Mouse (Mus musculus): ENCODE measurements at regions not wholly inside any gene's neighbourhood (a gene's known extent, or its start where the extent isn't known, plus 50 kb on each side); places are given as distances from the start of the nearest gene placed in this dataset.

DNA sequence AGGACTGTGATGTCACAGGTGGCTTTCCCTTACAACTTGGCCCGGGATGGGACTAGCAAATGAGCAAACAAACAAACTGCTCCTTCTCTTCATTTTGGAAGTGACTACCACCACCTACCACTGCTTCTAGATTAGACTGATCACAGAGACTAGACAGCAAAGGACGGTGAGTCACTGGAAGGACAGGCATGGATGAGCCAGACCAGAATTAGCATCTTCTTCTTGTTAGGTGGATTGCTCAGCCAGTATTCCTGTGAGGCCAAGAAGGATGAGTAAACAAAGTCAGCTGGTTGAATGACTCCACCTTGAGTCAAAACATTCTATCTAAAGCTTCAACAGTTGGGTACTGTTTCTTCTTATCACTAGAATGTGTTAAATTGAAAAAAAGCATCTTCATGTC, 385.1 kb upstream of the Mon1b start:
- DNase-seq = no peak

DNA sequence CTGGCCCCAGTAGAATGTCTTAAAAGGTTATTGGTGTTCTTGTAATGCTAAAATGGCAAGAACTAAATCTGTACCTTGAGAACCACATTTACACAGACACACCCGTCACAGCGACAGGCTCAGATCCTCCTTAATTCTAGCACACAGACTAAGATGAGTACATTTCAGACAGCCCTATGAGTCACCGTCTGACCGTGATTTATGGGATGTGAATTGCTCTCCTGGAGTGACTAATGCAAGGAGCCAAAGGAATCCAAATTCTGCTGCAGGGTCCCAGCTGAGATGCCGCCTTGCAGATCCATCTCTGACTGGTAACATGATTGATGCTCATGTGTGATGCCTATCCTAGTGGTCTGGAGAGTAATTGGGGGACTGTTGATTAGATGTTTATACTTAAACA, 381.3 kb upstream of the Mon1b start:
- DNase-seq = no peak

DNA sequence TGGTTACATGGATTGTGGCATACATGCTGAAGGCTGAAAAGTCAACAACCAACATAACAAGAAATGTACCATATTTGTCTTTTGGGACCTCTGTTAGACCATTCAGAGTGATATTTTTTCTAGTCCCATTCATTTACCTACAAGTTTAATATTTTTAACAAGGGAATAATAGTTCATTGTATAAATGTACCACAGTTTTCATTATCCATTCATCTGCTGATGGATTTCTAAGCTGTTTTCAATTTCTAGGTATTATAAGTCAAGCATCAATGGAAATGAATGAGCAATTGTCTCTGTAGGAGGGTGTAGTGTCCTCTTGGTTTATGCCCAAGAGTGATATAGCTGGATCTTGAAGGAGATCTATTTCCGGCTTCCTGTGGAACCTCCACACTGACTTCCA, 375.9 kb upstream of the Mon1b start:
- DNase-seq = no peak

DNA sequence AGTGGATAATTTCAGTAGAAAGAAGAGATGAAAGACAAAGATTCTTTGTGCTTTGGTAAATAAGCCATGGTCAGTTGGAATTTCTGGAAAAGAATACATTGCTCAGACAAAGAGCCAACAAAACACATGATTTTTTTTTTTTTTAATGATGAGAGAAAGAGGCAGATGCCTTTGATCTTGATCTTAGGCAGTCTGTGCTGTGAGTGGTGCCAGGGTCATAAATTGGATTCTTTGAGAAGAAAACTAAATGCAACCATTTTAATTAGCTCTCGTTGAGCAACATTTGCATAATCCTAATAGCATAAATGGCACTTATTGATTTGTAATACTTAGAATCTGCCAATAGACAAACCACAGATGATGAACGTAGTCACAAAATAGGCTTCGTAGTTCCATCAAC, 372.1 kb upstream of the Mon1b start:
- no peak for DNase-seq

DNA sequence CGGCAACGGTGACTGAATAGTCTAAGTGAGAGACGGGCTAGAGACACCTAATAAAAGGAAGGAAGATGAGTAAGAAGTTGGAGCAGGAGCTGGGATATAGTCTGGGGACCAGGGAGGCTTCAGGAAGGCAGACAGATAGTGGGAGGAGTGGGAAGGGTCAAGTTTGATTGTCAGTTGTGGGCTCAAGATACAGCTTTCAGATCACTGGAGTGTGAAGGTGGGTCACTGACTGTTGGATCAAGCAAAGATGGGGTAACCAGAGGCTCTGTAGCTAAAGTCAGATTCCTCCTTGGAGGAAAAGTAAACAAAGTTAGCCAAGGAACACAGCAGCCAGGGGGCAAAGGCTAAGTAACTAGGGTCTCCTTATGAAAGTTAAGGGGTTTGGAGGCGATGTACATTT, 364.1 kb upstream of the Mon1b start:
- DNase-seq = no peak

DNA sequence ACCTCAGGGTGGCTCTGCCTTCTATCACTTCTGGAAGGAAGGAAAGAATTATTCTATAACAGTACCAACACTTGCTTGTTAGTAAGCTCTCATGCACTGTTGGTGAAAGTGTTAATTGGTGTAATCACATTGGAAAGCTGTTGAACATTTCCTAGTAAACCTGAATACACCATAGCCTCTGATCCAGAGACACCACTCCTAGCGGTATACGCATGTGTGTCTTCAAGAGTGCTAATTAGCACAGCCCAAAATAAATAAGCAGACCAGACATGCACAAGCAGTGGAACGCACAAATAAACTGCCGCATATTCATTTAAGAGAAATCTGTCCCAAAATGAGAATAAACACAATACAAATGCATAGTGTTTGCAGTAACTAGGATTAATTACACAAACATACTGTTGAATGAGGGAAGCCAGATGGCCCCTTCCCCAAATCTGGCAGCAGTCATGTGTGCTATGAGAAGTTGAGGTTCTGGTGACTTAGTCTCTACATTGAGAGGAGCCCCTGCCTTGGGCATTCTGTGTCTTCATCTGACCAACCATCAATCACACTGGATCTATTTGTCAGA, 335.0 kb upstream of the Mon1b start:
- DNase-seq = no peak

DNA sequence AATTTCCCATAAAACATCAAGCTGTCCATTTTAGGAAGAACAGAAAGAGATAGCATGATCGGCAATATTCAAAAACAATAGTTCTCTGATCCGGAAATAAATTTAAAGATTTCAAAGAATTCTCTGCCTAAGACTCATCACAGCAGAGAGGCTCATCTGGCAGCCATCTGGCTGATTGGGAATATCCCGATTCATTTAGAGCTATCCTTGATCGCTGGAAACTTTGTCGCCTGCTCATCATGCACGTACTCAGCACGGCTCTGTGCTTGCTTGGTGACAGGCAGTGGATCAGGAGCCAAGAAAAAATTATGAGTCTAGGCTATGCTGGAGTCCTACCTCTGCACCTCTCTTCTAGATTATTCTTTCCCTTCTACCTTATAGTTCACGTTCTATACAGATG, 332.0 kb upstream of the Mon1b start:
- DNase-seq = peak in 1 of 2 experiments; percentile 31

DNA sequence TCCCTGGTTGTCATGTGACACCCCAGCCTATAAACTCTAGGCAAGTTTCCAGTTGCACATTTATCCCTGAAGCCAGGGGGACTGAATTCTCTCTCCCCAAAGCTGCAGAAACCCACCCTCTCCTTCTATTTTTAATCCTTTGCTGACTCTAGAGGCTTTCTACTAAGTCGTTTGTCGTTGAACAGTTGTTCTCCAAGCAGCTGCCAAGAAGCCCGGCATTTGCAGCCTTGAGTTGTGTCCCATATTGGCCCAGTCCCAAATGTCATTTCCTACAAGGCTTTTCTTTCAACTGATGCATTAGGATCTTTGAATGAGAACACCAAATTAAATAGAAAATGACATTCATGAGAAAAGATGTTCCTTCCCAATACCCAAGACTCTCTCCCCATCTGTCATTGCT, 318.2 kb upstream of the Mon1b start:
- peak in 1 of 2 experiments; percentile 14 for DNase-seq

DNA sequence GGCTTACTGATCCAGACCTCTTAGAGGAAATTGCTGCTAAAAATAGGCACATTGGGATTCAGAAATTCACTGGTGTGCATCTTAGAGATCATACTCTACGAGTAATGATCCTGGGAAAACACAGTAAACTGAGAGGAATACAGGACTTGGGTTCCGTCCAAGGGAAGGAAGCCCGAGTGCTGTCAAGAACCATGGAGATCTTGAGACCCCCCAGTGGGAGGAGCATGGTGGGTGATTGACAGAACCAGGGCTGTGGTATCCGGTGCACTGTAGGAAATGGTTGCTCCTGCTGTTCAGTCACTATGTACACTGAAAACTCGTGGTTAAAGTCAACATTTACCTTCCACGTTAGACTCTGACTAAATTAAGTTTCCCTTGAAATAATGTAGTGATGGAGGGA, 303.8 kb upstream of the Mon1b start:
- no peak for DNase-seq

DNA sequence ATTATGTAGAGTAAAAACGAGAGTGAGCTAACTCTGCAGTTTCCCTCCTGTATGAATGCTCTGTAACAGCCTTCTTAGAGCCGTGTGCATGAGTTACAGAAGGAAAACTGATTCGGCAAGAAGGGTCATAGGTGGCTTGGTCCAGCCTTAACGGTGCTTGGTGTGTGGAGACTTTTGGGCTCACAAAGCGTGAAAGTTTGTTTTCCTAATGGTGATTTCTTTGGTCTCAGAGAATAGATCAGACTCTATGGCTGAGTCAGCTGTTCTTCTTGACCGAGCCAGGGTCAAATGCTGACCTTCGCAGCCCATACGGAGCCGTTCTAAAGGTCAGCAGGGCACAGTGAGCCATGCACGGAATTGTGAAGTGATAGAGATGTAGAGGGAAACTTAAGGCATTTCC, 294.1 kb upstream of the Mon1b start:
- no peak for DNase-seq

DNA sequence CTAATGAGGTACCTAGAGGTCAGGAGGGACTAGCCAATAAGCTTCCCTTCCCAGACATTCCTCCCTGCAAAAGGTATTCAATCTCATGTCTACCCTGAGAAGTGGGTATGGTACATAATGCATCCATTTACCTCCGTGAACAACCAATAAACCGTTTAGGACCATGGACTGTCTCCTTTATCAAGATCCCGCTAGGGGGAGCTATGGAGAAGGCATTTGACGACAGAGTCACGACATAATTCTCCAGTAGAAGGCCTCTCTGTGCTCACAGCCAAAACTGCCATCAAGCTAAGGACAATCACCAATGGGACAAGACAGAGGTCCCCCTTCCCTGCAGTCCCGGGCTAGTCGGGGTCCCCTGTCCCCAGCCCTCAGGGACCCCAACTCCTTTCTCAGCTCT, 273.5 kb upstream of the Mon1b start:
- DNase-seq = no peak

DNA sequence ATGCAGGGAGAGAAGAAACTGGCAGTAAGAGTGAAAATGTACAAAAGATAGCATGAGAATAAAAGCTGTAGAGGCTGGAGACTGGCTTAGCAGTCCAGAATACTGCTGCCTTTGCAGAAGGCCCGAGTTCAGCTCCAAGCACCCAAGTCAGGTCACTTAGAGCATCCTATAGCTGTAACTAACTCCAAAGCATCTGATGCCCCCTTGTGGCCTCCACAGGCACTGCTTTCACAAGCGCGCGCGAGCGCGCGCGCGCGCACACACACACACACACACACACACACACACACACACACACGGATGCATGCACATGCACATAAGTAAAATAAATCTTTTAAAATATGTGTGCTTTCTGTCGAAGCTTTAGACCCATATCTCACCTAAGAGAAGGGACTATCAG, 271.2 kb upstream of the Mon1b start:
- no peak for DNase-seq

DNA sequence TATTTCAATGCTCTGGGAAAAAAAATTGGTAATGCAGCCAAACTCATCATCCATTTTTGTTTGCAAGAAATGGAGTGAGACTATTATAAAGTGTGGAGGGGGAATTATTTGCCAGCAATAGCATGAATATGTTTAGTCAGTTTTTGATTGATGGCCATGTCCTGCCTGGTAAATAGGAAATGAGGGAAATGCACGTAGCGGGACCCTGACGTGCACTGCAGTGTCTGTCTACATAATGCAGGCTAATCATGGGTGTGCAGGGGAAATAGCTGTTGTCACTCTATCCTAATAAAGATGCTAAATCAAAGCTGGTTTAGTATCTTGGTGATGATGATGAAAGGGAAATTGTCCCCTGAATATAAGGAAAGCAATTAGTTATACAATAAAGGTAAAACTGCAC, 251.9 kb upstream of the Mon1b start:
- DNase-seq = no peak

DNA sequence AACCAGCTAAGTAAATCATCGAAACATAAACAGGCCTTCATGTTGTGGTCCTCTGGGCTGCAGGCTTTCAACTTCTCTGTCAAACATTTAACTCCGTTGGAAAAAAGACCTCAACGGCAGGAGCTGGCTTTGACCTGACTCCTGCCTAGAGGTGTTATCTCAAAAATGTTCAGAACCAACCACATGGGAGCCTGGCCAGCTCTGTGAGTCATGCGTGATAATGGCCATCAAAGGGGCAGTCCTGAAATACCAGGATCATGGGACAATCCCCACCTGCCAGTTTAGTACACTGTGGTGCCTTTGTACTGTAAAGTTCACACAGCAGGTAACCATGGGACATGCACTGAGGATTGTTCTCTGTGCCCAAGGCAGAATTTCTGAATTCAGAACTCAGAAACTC, 251.4 kb upstream of the Mon1b start:
- DNase-seq = no peak

DNA sequence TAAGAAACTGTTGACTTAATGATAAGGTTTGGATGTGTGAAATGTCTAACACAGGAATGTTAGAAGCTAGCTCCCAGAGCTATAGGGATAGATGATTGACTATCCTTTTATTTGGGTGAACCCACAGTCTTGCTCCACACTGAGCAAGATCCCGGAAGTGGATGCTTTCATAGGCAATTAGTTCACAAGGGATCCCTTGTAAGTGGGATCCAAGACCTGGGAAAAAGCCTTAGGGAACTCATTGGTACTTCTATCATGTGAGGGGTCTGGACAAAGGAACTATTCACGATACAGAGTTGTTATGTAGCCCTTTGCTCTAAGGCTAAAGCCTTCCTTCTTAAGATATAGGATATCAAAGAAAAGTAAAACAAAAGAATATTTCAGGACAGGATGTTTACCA, 245.9 kb upstream of the Mon1b start:
- DNase-seq = no peak

DNA sequence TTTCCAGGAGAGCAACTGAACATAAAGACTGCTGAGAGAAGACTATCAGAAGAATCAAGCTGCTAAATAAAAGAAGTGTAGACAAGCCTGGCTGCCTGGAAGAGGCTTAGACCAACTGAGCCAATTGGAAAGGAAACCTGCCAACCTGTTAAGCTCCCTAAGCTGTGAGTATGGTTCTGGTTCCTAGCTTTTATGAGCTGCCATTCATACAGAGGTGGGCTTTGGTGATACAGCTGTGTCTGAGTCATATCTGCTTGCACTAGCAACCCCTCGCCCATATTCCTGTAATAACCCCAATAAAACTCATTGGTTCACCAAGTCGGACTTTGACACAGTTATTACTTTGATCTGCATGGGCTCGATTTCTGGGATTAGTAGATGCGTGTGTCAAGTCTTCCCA, 245.3 kb upstream of the Mon1b start:
- DNase-seq = no peak

DNA sequence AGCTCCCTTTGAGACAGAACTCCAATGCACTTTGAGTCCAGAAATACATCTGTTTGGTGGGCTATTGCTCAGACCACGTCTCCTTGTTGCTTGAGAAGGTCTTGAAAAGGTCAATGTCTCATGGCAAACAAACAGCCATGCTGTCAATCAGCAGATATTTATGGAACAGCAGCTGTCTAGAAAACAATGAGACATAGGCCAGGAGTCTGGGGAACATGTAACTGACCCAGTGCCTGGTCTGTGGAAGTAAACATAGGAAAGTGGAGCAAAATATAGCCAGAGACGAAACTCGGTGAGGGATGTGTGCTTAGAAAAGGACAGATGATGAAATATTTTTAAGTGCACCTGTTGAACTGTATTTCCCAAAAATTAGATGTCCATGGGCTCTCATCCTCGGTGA, 241.1 kb upstream of the Mon1b start:
- DNase-seq = no peak

DNA sequence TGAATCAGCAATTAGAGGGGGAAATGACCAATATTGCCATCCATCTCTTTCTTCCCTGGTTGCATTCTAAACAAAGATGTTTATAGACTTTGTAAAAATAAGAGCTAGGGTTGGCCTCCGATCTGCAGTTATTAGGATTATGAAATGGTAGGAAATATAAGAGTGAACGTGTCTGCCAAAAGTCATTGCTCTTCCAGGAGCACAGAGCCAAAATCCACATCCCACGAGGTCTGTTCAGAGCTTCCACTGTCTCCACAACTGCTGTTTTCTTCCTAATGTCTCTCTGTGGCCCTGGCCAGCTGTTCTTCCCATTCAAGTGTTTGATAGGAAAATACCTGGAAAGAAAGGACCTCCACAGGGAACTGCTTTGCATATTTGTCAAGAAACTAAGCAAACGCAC, 230.2 kb upstream of the Mon1b start:
- no peak for DNase-seq

DNA sequence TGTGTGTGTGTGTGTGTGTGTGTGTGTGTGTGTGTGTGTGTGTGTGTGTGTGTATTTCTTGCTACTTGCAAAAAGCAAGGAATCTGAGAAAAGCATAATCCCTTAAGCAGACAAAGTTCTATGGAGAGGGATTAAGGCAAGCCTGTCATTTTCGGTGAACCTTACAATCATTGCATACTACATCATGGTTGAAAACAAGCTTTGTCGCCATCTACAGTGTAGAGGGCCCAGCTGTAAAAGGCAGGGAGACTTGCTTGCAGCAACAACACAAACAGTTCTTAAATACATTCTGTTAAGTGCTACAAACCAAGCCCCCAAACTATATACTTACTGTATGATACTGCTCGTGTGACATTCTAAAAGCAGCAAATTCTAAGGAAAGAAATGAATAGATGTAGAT, 216.0 kb upstream of the Mon1b start:
- no peak for DNase-seq

DNA sequence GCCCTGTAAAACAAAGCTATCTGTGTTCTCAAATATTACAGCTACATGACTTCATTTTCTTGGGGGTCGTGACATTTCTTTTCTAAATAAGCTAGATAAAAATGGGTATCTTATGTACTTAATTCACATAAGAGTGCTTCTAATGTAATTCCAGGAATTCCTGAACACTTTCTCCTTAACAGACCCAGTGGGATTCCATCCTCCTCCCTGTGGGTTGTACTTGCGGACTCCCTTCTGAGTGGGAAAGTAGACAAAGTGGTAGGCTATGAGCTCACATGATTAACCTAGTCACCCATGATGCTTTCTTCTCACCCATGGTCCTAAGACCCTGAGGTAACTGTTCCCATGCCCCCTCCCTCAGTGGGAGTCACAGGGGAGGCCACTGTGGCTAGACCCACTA, 212.7 kb upstream of the Mon1b start:
- no peak for DNase-seq

DNA sequence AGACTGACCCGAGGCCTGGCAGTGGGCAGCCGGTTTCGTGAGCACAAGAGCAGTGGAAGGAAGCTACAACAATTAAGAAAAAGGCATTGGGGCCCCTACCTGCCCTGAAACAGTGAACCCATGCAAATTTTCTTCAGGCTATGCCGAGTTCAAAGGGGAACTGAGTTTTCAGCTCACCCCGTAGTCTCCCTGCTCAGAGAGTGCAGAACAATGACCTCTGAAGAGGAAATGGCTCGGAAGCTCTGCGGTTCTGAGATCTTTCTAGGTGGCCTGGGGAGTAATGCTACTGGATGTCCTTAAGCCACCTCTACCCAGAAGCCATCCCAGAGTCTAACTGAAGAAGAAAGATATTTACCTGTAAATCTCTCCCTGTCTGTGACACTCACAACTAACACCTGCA, 196.3 kb upstream of the Mon1b start:
- DNase-seq = no peak

DNA sequence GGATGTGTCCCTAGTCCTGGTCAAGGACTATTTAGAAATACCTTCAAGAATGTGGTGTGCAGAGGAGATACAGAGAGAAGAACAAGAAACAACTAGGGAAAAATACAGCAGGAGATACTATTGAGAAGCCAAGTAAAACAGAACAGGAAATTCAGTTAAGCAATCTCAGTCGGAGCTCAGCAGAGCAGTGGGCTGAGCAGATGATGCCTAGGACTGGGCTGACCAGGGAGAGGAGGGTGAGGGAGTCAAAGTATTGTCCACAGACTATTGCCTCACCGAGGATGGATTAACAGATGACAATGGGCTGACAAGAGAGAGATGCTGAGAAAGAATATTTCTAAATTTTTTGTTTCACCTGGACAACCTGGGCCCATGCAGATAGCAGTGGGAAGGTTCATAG, 181.4 kb upstream of the Mon1b start:
- DNase-seq = no peak

DNA sequence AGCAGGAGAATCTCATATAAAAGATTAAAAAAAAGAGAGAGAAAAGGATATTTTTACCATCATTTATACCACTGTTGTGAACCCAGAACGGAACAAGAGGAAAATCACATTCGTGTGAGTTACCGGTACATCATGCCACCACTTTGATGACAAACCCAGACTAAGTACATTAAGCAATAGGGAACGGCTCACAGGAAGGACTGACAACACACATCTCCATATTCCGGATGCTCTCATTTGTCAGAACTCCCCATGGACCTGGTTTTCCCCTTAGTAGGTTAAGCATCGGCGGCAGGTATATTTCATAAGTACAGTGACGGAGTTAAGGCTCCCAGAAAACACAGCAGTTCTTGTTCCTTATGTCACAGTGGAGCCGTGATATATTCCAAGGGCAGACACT, 170.8 kb upstream of the Mon1b start:
- DNase-seq = no peak

DNA sequence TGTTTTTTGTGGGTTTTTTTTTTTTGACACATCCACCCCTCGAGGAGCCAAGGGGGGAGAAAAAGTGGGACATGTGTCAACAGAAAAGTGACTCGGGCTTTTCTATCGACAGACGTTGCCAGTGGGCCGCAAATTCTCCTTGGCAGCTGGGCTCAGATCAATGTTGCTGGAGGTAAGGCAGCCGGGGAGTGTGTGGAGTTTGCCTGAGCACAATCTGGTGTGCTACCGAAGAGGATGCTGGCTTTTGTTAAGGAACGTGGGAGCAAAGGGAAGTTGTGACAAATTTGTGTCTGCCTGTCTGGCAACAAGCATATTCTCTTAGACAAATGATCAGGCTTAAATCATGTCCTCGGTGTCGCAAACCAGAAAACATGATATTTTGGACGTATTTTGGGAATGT, 170.2 kb upstream of the Mon1b start:
- peak; percentile 16 to 26 for DNase-seq

DNA sequence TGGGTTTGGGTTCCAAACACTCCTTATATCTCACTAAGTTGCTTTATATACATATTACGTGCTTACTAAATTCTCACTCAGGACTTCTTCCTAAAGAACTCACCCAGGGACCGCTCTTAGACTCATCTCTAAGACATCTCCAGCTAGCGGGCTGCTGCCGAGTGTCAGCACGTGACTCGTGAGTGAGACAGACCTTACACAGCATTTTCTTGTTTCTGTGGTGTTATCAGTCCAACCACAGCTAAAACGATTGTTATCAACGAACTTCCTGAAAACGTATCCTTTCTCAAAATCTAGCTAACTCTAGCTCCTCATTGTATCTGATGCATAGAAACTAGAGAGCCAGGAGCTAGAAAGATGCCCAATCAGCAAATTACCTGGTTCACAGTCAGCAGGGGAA, 168.7 kb upstream of the Mon1b start:
- no peak for DNase-seq
